Mouse (Mus musculus): ENCODE results near the gene Ndufb2.
A peak's percentile ranks its signal among the peaks of the same experiment; 100 is the strongest.

Ndufb2 gene

DNA sequence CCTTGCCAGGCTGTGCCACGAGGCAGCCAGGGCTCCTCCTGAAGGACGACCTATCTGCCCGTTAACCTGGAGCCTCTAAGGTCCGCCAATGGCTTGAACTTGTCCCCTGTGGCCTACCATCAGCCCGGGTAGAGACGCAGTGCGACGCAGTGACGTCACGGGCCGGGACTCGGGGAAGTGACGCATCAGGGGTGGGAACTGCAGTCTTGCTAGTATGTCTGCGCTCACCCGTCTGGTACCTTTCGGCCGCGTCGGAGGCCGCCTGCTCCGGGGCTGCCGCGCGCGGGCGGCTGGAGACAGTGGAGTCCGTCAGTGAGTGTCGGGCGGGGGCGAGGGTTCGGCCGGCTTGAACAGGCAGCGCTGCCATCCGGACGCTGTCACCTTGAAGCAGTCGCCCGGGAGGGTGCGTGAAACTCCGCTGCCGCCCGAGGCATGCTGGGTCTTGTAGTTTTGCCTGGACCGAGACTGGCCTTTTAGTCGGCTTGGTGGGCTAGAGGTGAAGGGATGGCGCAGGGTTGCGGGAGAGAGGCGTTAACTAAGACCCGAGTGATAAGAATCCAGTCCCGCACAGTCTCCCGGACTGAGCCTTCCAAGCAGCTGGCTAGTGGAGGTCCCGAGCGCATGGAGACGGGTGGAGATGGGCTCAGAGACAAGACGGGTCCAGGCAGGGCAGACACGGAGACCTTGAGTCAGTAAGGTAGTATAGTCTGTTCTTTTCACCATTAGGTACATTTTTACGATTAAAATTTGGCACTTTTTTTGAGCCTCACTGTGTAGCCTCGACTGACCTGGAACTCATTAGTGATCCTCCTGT is at the start of gene Ndufb2:
Ndufb2 (plus strand) TSS at position 174 of the 814 bp plus-strand sequence.
- peak; percentile 96 to 98 for DNase-seq

DNA sequence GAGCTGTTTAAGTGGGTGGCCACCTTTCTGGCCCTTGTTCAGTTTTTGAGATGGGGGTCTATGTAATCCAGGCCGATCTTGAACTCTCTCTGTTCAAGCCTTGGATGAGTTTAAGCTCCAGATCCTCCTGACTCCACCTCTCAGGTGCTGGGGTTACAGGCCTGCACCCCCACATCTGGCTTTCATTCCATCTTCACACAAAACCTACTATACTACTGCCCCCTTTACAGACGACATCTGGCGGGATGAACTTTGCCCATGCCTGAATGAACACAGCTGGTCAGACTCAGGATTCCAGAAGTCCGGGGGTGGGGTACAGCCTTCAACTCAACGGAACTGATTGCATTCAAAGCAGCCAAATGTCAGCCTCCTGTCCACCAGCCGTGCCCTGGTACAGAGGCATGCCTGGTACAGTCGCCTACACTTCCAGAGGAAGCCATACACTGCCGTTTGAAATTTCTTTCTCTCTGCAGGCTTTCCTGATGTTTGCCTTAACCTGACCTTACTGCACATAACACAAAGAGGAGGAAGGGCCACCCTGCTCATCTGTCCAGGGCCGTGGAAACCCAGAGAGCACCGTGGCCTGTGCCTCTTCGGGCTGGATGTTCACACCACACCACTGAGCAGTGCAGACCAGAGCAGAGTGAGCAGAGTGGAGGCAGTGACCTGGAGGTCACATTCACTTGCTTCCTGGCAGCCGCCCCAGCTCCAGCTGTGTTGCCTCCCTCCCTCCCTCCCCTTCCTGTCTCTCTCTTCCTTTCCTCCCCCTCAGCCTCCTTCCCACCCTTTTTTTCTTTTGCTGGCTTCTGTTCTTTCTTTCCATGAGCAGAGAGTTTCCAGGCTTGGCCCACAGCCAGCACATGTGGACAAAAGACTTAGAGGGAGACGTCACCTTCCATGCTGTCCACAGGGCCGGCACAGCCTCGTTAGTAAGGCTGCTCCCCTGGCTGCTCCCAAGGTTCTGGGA is 49.5 kb upstream of the Ndufb2 start:
- DNase-seq = peak in 1 of 2 experiments; percentile 57

GRCm38 (mm10) chr6:39543769-39544420 is 48.5 kb upstream of the Ndufb2 start:
- no peak for DNase-seq

GRCm38 (mm10) chr6:39545474-39545873 is 46.9 kb upstream of the Ndufb2 start:
- no peak for DNase-seq

- no peak for DNase-seq
Observed at GRCm38 (mm10) chr6:39548030-39548429, 44.3 kb upstream of the Ndufb2 start.

DNA sequence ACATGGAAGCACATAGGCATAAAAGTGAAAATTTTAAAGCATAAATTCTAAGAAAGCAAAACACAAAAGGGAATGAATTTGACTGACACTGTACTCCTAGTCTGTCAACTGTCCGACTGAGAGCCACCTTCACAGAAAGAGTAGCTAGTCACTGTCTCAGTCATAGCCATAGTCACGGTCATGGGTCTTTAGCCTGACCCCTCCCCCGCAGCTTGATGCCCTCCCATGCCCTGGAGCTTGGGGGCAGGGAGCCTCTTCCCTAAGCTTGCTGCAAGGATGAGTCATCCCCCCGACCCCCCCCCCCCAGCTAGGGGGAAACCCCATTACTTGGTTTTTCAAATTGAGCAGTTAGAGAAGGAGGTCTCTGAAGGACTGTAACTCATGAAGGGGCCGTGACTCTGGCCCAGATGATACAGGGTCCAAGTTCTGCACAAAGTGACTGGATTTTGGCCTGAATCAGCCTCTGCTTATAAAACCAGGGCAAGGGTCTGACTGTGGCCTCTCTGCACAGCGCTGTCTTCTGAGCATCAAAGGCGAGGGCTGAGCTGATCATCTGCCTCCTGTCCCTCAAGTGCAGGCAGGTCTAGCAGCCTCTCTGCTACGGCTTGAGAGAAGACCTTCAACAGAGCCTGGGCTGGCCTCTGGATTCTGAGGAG is 40.3 kb upstream of the Ndufb2 start:
- DNase-seq = no peak

DNA sequence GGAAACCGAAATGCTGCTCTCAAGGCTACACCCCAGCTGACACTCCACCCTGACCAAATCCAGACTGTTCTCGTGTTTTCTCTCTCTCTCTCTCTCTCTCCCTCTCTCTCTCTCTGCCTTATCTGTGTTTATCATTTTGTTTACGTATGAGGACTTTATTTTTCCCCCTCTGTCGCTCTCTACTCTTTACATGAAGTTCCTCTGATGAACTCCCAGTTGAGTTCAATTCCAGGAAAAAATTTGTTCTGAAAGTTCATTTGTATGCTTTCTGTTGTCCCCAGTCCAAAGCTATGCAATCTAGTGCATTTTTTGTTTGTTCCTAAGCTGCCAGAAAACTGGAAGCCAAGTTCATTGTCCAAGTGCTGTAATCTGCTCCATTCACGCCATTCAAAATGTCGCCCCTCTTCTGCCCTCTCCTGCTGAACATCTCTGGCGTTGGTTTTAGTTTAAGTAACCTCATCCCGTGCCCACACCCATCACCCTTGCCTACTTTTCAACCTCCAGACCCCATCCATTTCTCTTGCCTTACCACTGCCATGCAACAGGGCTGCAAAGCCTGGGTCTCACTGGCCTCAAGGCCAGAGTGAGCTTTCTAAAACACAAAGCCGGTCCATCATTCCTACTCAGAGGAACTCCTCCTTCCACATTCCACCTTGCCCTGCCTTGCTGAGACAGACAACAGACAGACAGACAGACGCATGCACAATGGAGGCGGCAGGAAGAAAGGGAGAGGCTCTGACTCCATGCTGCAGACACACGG is 37.3 kb upstream of the Ndufb2 start:
- DNase-seq = no peak

- DNase-seq = no peak
Observed at GRCm38 (mm10) chr6:39555648-39555945, 36.8 kb upstream of the Ndufb2 start.

DNA sequence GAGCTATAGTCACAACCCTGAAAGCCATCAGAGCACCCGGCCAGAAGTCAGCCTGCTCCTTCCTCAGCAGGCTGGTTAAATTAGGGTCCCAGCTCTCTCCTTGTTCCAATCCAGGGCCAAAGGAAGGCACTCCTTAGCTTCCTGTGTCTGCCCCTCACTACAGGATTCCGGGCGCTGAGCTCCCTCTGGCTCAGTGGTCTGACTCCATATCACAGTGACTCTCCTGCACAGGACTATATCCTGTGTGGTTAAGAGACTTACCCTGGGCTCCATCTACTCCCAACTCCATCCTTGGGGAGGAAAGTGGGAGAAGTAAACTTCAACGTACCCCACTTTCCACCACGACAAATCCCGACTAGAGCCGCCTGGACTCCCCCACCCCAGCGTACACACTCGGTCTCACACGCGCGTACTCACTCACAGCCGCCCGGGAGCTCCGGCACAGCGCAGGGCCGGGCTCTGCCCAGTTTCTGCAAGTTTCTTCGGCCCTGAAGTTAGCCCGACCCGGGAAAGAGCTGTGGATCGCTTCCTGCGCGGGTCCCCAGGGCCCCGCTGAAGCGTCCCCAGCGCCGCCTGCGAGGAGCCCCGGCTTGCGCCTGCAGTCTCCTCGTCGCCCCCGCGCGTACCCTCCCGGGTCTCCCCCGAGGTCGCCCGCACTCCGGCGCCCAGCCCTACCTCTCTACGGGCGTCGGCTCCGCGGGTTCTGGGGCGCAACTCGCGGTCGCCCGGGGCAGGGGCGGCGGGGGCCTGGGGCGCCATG is 35.3 kb upstream of the Ndufb2 start:
- DNase-seq = peak; percentile 48 to 56

DNA sequence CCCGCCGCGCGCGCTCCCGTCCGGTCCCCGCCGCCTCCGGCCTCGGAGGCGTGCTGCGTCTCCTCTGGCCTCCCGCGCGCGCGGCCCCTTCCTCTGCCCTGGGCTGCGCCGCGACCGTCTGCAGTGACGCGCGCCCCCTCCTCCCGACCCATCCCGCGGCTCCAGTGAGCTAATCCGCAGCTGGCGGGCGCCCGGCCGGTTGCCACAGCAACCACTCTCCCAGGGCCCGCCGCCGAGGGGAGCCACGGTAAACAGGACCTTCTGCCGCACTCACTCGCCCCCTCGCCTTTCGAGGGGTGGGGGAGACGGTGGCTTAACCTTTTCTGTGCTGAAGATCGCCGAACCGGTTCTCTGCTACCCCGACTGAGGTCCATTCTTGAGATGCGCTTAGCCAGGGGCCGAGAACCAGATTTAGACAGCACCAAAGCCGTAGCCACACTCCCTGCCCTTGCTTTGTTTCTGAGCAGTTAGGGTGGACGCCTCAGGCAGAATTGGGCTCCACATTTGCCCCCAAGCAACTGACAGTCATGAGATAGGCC is 34.6 kb upstream of the Ndufb2 start, which contains the start of gene Dennd2a:
Dennd2a (minus strand) TSS at position 145 of the 539 bp plus-strand sequence.
- peak; percentile 86 to 90 for DNase-seq

DNA sequence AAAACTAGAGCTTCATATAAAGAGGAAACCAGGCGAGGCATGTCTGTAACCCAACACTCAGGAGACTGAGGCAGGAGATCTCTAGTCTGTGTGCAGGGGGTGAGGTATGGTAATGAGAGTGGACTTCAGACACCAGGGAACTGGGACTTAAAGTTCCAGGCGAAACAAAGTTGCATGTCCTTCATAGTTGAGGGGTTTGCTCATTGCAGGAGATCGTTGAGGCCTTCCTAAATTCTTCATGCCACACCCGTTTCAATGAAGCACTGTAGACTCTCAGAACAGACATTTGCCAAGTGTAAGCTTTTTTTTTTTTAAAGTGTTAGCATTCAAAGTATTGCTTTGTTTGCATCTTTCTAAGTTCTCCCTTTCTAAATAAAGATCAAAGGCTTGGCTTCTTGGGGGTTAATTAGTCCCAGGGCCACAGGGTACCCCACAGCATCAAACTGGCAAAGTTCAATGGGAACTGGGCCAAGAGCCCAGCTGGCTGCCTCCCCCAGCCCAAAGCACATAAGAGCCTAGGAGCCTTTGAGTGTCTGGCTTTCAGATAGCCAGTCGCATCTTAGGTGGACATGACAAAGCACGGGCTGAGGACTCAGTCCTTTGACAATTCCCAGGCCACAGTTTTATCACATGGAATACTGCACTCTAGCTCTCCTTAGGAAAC is 33.0 kb upstream of the Ndufb2 start:
- DNase-seq = peak in 1 of 2 experiments; percentile 19

GRCm38 (mm10) chr6:39562166-39563015 is 30.0 kb upstream of the Ndufb2 start:
- peak; percentile 90 for DNase-seq

- peak; percentile 67 for DNase-seq
Observed at GRCm38 (mm10) chr6:39567528-39567927, 24.8 kb upstream of the Ndufb2 start.

DNA sequence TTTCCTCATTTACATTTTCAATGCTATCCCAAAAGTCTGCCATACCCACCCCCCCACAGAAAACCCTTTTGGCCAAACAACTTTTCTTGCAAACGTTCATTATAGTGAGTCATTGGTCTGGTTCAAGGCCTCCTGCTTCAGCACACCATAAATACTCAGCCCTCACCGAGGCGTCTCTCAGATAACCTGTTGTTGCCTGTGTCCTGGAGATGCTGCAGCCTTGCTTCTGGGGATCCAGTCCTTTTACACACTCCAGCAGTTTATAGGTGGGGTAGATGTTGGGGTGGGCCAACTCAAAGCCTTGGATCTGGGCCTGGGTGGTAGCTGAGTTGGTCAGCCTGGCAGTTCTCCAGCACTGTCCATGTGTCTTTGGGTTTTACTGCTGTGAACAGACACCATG is 21.9 kb upstream of the Ndufb2 start:
- DNase-seq = no peak

GRCm38 (mm10) chr6:39573791-39574554 is 18.4 kb upstream of the Ndufb2 start, which contains the start of gene Adck2:
Gene Adck2, plus strand, starts transcription at chr6:39573873.
- peak; percentile 85 to 86 for DNase-seq

DNA sequence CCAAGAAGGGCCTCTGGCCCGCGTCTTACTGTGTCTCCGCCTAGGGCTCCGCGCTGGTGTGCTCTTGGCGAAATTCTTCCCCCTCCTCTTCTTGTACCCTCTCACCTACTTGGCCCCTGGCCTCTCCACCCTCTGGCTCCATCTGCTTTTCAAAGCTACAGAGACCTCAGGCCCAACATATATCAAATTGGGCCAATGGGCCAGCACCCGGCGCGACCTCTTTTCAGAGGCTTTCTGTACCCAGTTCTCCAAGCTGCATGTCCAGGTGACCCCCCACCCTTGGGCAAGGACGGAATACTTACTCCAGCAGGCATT is 17.9 kb upstream of the Ndufb2 start:
- peak in 1 of 2 experiments; percentile 51 for DNase-seq

DNA sequence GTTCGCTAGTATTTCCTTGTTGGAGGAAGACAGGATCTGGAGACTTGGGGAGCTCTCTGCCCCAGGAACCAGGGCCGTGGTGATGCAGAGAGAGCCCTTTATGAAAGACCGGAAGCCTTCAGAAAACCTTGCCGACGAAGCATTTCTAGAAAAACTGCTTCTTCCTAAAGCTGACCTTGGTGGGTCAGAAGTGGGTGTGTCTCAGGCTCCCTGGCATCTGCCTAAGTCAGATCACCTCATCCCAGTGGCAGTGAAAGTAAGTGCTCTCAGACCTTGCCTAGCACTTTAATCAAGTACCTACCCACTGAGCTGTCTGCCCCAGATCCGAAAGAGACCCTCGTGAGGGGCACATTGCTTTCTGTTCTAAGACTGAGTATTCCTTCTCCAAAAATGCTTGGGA is 17.4 kb upstream of the Ndufb2 start:
- DNase-seq = no peak

DNA sequence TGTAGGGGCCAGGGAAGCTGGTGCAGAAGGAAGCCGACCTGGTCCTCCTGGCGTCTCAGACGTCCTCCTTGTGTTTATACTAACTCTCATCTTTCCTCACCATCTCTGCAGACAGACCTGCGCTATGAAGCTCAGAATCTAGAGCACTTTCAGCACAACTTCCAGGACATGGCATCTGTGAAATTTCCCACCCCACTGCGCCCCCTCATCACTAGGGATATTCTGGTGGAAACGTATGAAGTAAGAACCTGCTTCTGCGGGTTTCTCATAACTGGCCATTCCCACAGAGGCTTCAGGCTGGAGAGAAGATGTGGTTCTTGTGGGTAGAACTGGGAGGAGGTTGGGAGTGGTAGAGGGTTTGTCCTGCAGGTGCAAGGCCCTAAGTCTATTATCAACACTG is 12.8 kb upstream of the Ndufb2 start:
- no peak for DNase-seq

Data from cerebellum, postnatal 14 days (tissue).